Mouse (Mus musculus): ENCODE results near the gene Serpina1c. TPM values are rescaled to one million over a fixed set of nuclear protein-coding genes. Genes with fewer than 3 reads are reported as not detected.
"Not testable (repeated sequence)": the region's sequence is repeated elsewhere in the genome, so short reads cannot be mapped to it uniquely, and the experiment has no call there.

Serpina1c gene
- not detected in 2 replicates for polyA plus RNA-seq (2016; fragmentation: Nextera tagmentation; extraction: Ambion mirVana)

DNA sequence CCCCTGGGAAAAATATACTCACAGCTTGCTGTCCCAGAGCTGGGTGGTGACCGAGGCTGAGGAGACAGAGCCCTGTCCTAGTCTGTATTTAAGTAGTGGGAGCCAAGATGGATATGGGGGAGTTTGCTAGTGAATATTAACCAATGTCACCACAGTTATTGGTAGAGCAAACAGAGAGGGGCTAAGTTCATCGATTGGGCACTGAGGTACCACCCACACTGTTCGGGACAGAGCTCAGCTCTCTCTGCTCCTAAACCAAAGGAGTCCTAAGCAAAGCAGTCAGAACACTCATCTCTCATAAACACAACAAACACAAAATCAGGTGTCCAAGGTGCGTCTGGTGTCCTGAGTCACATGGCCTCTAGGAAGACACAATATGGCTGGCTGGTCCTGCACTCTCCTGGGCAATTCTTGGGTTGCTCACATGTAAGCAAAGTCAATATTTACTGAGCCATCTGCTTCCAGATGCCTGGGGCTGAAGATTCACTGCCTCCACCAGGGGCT is at the start of gene Serpina1c:
TSS of gene Serpina1c (minus strand) at position 51 of the 504 bp plus-strand sequence.
- not testable (repeated sequence) for H3K27me3 ChIP-seq (ENCODE audit: low read depth, poor library complexity, severe bottlenecking); H3K4me3 ChIP-seq; DNase-seq (ENCODE audit: low spot score); H3K4me1 ChIP-seq; H3K27ac ChIP-seq (replicated peaks); H3K36me3 ChIP-seq
- H3K9me3 ChIP-seq (replicated peaks) = peaks cover 35% of the 10 kb centered on the region
- whole genome bisulfite sequencing = 90% methylated on average over 4 of the region's 4 CpGs

DNA sequence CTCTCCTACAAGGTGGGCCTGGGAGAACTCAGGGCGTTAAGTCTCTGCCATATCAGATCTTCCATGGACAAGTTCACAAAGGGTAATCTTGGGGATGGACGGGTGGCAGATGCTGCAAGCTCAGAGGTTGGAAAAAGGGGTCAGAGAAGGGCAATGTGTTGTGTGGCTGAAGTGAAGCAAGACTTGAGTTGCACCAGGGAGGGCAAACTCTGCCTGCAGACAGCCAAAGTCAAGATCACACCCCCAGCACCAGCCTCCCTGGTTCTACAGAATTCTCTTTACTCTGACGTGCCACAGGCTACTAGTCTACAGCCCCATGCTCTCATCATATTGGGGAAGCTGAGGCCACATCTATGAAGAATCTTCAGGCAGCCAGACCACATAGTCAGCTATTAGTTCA is 48.3 kb upstream of the Serpina1c start:
- H3K9me3 ChIP-seq (replicated peaks) = peaks cover 16% of the 10 kb centered on the region
- not testable (repeated sequence) for DNase-seq (ENCODE audit: low spot score); H3K4me3 ChIP-seq; H3K27me3 ChIP-seq (ENCODE audit: low read depth, poor library complexity, severe bottlenecking); H3K36me3 ChIP-seq; H3K4me1 ChIP-seq; H3K27ac ChIP-seq (replicated peaks)
- 79% methylated on average over 3 of the region's 3 CpGs for WGBS

DNA sequence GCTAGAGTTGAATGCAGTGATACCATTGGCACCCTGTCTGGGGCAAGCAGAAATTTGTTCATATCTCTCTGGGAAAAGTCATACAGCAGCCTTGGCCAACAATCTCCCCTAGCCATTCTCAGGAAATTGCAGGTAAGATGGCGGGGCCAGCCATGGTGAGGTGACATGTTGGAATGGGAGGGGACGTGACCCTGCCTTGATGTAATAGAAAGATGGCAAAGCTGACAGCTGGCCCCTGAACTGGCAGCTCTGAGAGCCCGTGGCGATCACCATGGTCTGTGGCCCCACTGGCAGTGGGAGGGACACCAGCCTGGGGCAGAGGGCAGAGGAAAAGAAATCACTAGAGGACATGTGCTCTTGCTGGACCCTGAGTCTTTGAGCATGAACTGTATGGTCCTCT is 41.6 kb upstream of the Serpina1c start:
- no peaks in the 10 kb centered on the region for H3K36me3 ChIP-seq
- H3K4me3 ChIP-seq = no peak overlapping the region
- no peak overlapping the region for H3K27ac ChIP-seq (replicated peaks)
- 86% methylated on average over 4 of the region's 4 CpGs for WGBS
- H3K27me3 ChIP-seq (ENCODE audit: low read depth, poor library complexity, severe bottlenecking) = no peaks in the 10 kb centered on the region
- H3K9me3 ChIP-seq (replicated peaks) = peaks cover 47% of the 10 kb centered on the region
- H3K4me1 ChIP-seq = no peaks in the 10 kb centered on the region
- no peak for DNase-seq (ENCODE audit: low spot score)

DNA sequence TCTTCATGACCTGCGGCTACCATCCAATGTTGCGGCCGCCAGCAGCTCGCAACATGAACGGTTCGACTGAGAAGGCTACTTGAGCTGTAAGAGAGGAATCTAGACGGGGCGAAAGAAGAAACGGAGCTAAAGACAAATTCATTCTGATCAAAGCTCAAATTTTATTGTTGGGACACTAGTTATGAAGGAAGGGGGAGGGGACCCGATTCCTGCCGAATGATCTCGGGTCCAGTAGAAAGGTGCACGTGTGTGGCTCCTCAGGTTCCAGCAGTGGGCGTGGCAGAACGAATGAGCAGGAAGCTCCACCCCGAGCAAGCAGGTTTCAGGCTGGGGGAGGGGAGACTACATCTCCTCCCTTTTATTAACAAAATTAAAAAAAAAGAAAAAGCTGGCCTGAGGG is 4.5 kb upstream of the Serpina1c start:
- 97% methylated on average over 12 of the region's 16 CpGs for WGBS
- not testable (repeated sequence) for H3K4me1 ChIP-seq; H3K36me3 ChIP-seq; DNase-seq (ENCODE audit: low spot score); H3K4me3 ChIP-seq; H3K27ac ChIP-seq (replicated peaks); H3K27me3 ChIP-seq (ENCODE audit: low read depth, poor library complexity, severe bottlenecking)
- H3K9me3 ChIP-seq (replicated peaks) = peaks cover 23% of the 10 kb centered on the region

GRCm38 (mm10) chr12:103907746-103908145 is 3.1 kb upstream of the Serpina1c start:
- DNase-seq (ENCODE audit: low spot score); H3K36me3 ChIP-seq; H3K4me1 ChIP-seq; H3K4me3 ChIP-seq; H3K27me3 ChIP-seq (ENCODE audit: low read depth, poor library complexity, severe bottlenecking); H3K27ac ChIP-seq (replicated peaks): not testable (repeated sequence)
- WGBS = 37% methylated on average over 1 of the region's 1 CpGs
- H3K9me3 ChIP-seq (replicated peaks) = peaks cover 24% of the 10 kb centered on the region

- peaks cover 31% of the 10 kb centered on the region for H3K9me3 ChIP-seq (replicated peaks)
- not testable (repeated sequence) for H3K27me3 ChIP-seq (ENCODE audit: low read depth, poor library complexity, severe bottlenecking); H3K4me3 ChIP-seq; H3K27ac ChIP-seq (replicated peaks); DNase-seq (ENCODE audit: low spot score); H3K4me1 ChIP-seq; H3K36me3 ChIP-seq
- 82% methylated on average over 3 of the region's 3 CpGs for WGBS
Measured at GRCm38 (mm10) chr12:103901929-103902328, 2.8 kb downstream of the Serpina1c start.

DNA sequence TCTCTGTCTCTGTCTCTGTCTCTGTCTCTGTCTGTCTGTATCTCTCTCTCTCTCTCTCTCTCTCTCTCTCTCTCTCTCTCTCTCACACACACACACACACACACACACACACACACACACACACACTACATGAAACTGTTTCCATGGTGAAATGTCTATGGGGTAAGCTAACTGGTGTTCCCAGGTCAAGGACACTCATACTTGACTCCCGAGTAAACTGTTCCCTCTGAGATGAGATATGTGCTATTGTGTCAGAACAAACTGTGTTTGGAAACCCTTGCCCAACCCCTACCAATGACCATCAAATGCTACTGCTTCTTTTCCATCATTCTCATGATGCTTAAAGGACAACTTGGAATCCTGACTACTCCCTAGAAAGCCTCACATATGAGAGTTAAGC is 37.8 kb downstream of the Serpina1c start:
- DNase-seq (ENCODE audit: low spot score); H3K4me3 ChIP-seq: not testable (repeated sequence)
- 87% methylated on average over 1 of the region's 1 CpGs for WGBS

DNA sequence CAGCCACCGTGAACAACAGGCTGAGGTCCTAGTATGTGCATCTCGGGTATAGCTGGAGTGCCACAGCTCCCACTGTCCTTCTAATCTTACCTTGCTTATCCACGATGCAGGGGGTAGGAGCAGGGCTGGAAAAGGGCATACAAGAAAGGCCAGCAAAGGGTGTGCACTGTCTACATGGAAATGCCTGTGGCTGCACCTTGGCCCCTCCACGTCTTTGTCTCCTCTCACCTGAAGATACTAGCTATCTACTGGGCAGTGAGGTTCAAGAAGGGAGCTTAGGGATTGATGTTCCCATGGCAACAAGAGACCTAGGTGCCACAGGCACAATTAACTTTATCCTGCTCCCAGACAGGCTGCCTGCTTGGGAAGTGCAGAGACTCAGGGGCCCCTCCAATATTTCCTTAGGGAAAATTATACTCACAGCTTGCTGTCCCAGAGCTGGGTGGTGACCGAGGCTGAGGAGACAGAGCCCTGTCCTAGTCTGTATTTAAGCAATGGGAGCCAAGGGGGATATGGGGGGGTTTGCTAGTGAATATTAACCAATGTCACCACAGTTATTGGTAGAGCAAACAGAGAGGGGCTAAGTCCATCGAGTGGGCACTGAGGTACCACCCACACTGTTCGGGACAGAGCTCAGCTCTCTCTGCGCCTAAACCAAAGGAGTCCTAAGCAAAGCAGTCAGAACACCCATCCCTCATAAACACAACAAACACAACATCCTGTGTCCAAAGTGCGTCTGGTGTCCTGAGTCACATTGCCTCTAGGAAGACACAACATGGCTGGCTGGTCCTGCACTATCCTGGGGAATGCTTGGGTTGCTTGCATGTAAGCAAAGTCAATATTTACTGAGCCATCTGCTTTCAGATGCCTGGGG is 41.3 kb downstream of the Serpina1c start, which contains the start of gene Serpina1a:
TSS of gene Serpina1a (minus strand) at position 462 of the 874 bp plus-strand sequence.
- H3K36me3 ChIP-seq; H3K4me1 ChIP-seq; H3K27ac ChIP-seq (replicated peaks); DNase-seq (ENCODE audit: low spot score); H3K27me3 ChIP-seq (ENCODE audit: low read depth, poor library complexity, severe bottlenecking); H3K4me3 ChIP-seq: not testable (repeated sequence)
- peaks cover 48% of the 10 kb centered on the region for H3K9me3 ChIP-seq (replicated peaks)
- WGBS = 83% methylated on average over 8 of the region's 9 CpGs

More for the DNA sequence above, 37.8 kb downstream of the Serpina1c start:
- H3K27me3 ChIP-seq (ENCODE audit: low read depth, poor library complexity, severe bottlenecking); H3K4me1 ChIP-seq; H3K27ac ChIP-seq (replicated peaks); H3K36me3 ChIP-seq: not testable (repeated sequence)
- H3K9me3 ChIP-seq (replicated peaks) = peaks cover 51% of the 10 kb centered on the region

- Histone ChIP-seq H3K4me3 (no peak overlapping the region), H3K9me3 (replicated peaks) (peaks cover 40% of the 10 kb centered on the region), H3K4me1 (no peaks in the 10 kb centered on the region), H3K27ac (replicated peaks) (no peak overlapping the region), H3K27me3 (ENCODE audit: low read depth, poor library complexity, severe bottlenecking) (no peaks in the 10 kb centered on the region), H3K36me3 (no peaks in the 10 kb centered on the region)
- 80% methylated on average over 3 of the region's 3 CpGs for WGBS
- DNase-seq (ENCODE audit: low spot score) = no peak
Measured at GRCm38 (mm10) chr12:103860976-103861375, 43.7 kb downstream of the Serpina1c start.

DNA sequence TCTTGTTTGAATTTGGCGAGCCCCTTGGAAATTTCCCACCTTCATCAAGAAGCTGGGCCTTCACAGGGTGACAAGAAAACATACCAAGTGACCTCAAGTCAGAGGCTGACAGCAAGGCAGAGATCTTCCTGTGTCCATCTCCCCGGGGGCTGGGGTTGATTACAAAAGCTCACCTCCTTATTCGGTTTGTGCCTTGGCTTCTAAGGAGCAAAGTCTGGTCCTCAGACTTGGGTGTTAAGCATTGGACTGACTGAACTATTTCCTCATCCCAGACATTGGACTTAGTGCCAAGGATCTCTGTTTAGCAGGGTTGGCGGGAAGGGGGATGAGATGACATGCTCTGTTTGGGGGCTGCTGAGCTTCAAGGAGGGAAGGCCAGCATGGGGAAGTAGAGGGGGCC is 44.1 kb downstream of the Serpina1c start:
- H3K4me3 ChIP-seq; DNase-seq (ENCODE audit: low spot score); H3K36me3 ChIP-seq; H3K4me1 ChIP-seq; H3K27me3 ChIP-seq (ENCODE audit: low read depth, poor library complexity, severe bottlenecking); H3K27ac ChIP-seq (replicated peaks): not testable (repeated sequence)
- peaks cover 36% of the 10 kb centered on the region for H3K9me3 ChIP-seq (replicated peaks)
- 76% methylated on average over 3 of the region's 4 CpGs for WGBS

GRCm38 (mm10) chr12:103859584-103859983 is 45.1 kb downstream of the Serpina1c start:
- not testable (repeated sequence) for H3K27ac ChIP-seq (replicated peaks); H3K36me3 ChIP-seq; DNase-seq (ENCODE audit: low spot score); H3K4me1 ChIP-seq; H3K4me3 ChIP-seq; H3K27me3 ChIP-seq (ENCODE audit: low read depth, poor library complexity, severe bottlenecking)
- WGBS = 76% methylated on average over 3 of the region's 3 CpGs
- H3K9me3 ChIP-seq (replicated peaks) = peaks cover 36% of the 10 kb centered on the region

DNA sequence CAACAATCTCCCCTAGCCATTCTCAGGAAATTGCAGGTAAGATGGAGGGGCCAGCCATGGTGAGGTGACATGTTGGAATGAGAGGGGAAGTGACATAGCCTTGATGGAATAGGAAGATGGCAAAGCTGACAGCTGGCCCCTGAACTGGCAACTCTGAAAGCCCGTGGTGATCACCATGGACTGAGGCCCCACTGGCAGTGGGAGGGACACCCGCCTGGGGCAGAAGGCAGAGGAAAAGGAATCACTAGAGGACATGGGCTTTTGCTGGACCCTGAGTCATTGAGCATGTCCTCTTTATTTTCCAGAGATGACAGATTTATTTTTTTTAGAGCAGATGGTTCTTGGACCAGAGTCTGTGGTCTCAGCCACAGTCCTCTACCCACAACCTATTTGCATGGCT is 51.7 kb downstream of the Serpina1c start:
- not testable (repeated sequence) for H3K27me3 ChIP-seq (ENCODE audit: low read depth, poor library complexity, severe bottlenecking); H3K36me3 ChIP-seq; H3K27ac ChIP-seq (replicated peaks); H3K4me3 ChIP-seq; DNase-seq (ENCODE audit: low spot score); H3K4me1 ChIP-seq
- WGBS = 85% methylated on average over 2 of the region's 2 CpGs
- peaks cover 24% of the 10 kb centered on the region; the same call in 1 of the 2 replicates for H3K9me3 ChIP-seq (replicated peaks)
